Mouse (Mus musculus): ENCODE data around the gene Zfp362.

DNA sequence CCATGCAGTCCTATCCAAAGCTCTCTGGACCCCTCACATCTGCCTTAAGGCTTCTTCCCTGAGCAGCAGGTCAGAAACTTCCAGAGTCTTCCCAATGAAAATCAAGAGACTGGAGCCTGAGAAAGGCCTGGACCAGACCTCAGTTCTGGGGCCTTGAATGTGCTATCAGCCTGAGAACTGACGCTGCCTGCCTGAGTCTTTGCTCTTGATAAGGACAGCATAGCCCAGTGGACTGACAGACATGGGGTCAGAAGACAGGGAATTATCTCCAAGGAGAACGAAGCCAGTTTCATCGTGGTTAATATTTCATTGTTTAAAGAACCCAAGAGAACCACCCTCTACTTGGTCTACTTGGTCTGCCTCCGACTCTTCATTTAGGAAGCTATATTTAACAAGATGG is 23.2 kb downstream of the Zfp362 start:
- TF ChIP-seq CTCF (IDR thresholded peaks at IDR 0.05; ENCODE audit: low read depth, low read length): no peak
- no peak for TF ChIP-seq POLR2A (IDR thresholded peaks at IDR 0.05; ENCODE audit: borderline replicate concordance, low read depth, low read length)

Data from bone marrow macrophage, adult 2 months (primary cell).